Mouse (Mus musculus): ENCODE measurements around the gene Rpl32. TPM values are rescaled to one million over a fixed set of nuclear protein-coding genes. Genes with fewer than 3 reads are reported as not detected.

Gene Rpl32
- 1,354 and 1,414 TPM in 2 replicates for polyA plus RNA-seq (2015; fragmentation: Nextera tagmentation; extraction: Ambion mirVana)

GRCm38 (mm10) chr6:115808488-115809231, at the start of gene Rpl32:
Rpl32 (minus strand) TSS chr6:115808747.
- Histone ChIP-seq H3K9ac (replicated peaks) (peak within 1 kb of the TSS; percentile 98), H3K4me1 (ENCODE audit: insufficient read depth) (peaks cover 18% of the 10 kb centered on the region), H3K4me3 (ENCODE audit: low read depth, low read length) (peak within 1 kb of the TSS; percentile 91), H3K9me3 (ENCODE audit: low read length) (no peaks in the 10 kb centered on the region), H3K36me3 (replicated peaks; ENCODE audit: insufficient read depth, low read length) (peaks cover 28% of the 10 kb centered on the region), H3K4me2 (ENCODE audit: low read depth, low read length) (peak within 1 kb of the TSS; percentile 73), H3K27me3 (ENCODE audit: insufficient read depth, low read length) (no peaks in the 10 kb centered on the region), H3K27ac (ENCODE audit: low read depth) (peak within 1 kb of the TSS; percentile 91)
- DNase-seq, result peak; percentile 88
- WGBS (ENCODE audit: insufficient replicate concordance), result under 1% methylated on average over 47 of the region's 47 CpGs
- TF ChIP-seq EP300 (IDR thresholded peaks at IDR 0.05; ENCODE audit: low read depth) (peak; percentile 98), CTCF (IDR thresholded peaks at IDR 0.05; ENCODE audit: low read depth) (peak; percentile 66)
- ATAC-seq, result peak; percentile 86

- DNase-seq, result no peak
- H3K9me3 ChIP-seq (ENCODE audit: low read length), result no peaks in the 10 kb centered on the region
- H3K4me1 ChIP-seq (ENCODE audit: insufficient read depth), result peaks cover 23% of the 10 kb centered on the region
- no peak overlapping the region for H3K9ac ChIP-seq (replicated peaks)
- no peaks in the 10 kb centered on the region for H3K36me3 ChIP-seq (replicated peaks; ENCODE audit: insufficient read depth, low read length)
- 76% methylated on average over 4 of the region's 4 CpGs for WGBS (ENCODE audit: insufficient replicate concordance)
- H3K27ac ChIP-seq (ENCODE audit: low read depth), result no peak overlapping the region
- TF ChIP-seq EP300 (IDR thresholded peaks at IDR 0.05; ENCODE audit: low read depth) (no peak), CTCF (IDR thresholded peaks at IDR 0.05; ENCODE audit: low read depth) (no peak)
- no peak for ATAC-seq
- no peak overlapping the region for H3K4me2 ChIP-seq (ENCODE audit: low read depth, low read length)
- H3K27me3 ChIP-seq (ENCODE audit: insufficient read depth, low read length), result no peaks in the 10 kb centered on the region
- H3K4me3 ChIP-seq (ENCODE audit: low read depth, low read length), result no peak overlapping the region
These were observed 47.8 kb upstream of the Rpl32 start for GRCm38 (mm10) chr6:115856361-115856745.

- no peaks in the 10 kb centered on the region for H3K9me3 ChIP-seq (ENCODE audit: low read length)
- H3K27ac ChIP-seq (ENCODE audit: low read depth), result no peak overlapping the region
- ATAC-seq (no peak), DNase-seq (no peak)
- WGBS (ENCODE audit: insufficient replicate concordance), result 67% methylated on average over 3 of the region's 3 CpGs
- no peak overlapping the region for H3K4me2 ChIP-seq (ENCODE audit: low read depth, low read length)
- no peaks in the 10 kb centered on the region for H3K36me3 ChIP-seq (replicated peaks; ENCODE audit: insufficient read depth, low read length)
- H3K9ac ChIP-seq (replicated peaks), result no peak overlapping the region
- no peaks in the 10 kb centered on the region for H3K27me3 ChIP-seq (ENCODE audit: insufficient read depth, low read length)
- TF ChIP-seq CTCF (IDR thresholded peaks at IDR 0.05; ENCODE audit: low read depth), result no peak
- no peak overlapping the region for H3K4me3 ChIP-seq (ENCODE audit: low read depth, low read length)
- peaks cover 23% of the 10 kb centered on the region for H3K4me1 ChIP-seq (ENCODE audit: insufficient read depth)
These were observed 47.3 kb upstream of the Rpl32 start for GRCm38 (mm10) chr6:115855733-115856360.

GRCm38 (mm10) chr6:115854432-115854831, 45.9 kb upstream of the Rpl32 start:
- Histone ChIP-seq H3K4me3 (ENCODE audit: low read depth, low read length) (no peak overlapping the region), H3K4me2 (ENCODE audit: low read depth, low read length) (no peak overlapping the region), H3K4me1 (ENCODE audit: insufficient read depth) (peaks cover 23% of the 10 kb centered on the region), H3K27ac (ENCODE audit: low read depth) (no peak overlapping the region), H3K36me3 (replicated peaks; ENCODE audit: insufficient read depth, low read length) (peaks cover 5% of the 10 kb centered on the region; the same call in 1 of the 2 replicates), H3K9ac (replicated peaks) (no peak overlapping the region), H3K9me3 (ENCODE audit: low read length) (no peaks in the 10 kb centered on the region), H3K27me3 (ENCODE audit: insufficient read depth, low read length) (no peaks in the 10 kb centered on the region)
- TF ChIP-seq EP300 (IDR thresholded peaks at IDR 0.05; ENCODE audit: low read depth) (no peak), CTCF (IDR thresholded peaks at IDR 0.05; ENCODE audit: low read depth) (peak; percentile 74)
- DNase-seq (no peak), ATAC-seq (no peak)
- 71% methylated on average over 2 of the region's 2 CpGs for WGBS (ENCODE audit: insufficient replicate concordance)

GRCm38 (mm10) chr6:115853985-115854384, 45.4 kb upstream of the Rpl32 start:
- peak overlapping the region; percentile 90 for H3K4me2 ChIP-seq (ENCODE audit: low read depth, low read length)
- peak overlapping the region; percentile 67 for H3K4me3 ChIP-seq (ENCODE audit: low read depth, low read length)
- H3K27ac ChIP-seq (ENCODE audit: low read depth), result peak overlapping the region; percentile 58
- ATAC-seq (no peak), DNase-seq (no peak)
- peaks cover 5% of the 10 kb centered on the region for H3K36me3 ChIP-seq (replicated peaks; ENCODE audit: insufficient read depth, low read length)
- 55% methylated on average over 7 of the region's 7 CpGs for WGBS (ENCODE audit: insufficient replicate concordance)
- no peak for TF ChIP-seq EP300 (IDR thresholded peaks at IDR 0.05; ENCODE audit: low read depth)
- TF ChIP-seq CTCF (IDR thresholded peaks at IDR 0.05; ENCODE audit: low read depth), result no peak
- H3K9ac ChIP-seq (replicated peaks), result peak overlapping the region; percentile 56; the same call in 1 of the 2 replicates
- H3K9me3 ChIP-seq (ENCODE audit: low read length), result no peaks in the 10 kb centered on the region
- peaks cover 25% of the 10 kb centered on the region for H3K4me1 ChIP-seq (ENCODE audit: insufficient read depth)
- H3K27me3 ChIP-seq (ENCODE audit: insufficient read depth, low read length), result no peaks in the 10 kb centered on the region

GRCm38 (mm10) chr6:115853091-115853813, 44.7 kb upstream of the Rpl32 start, which contains the start of the genes Mbd4 and Ift122:
Mbd4 (minus strand) TSS chr6:115853371.
Ift122 (plus strand) TSS chr6:115853470.
- 1% methylated on average over 51 of the region's 51 CpGs for WGBS (ENCODE audit: insufficient replicate concordance)

More at GRCm38 (mm10) chr6:115853091-115853813, 44.7 kb upstream of the Rpl32 start, which contains the start of the genes Mbd4 and Ift122:
- Histone ChIP-seq H3K27ac (ENCODE audit: low read depth) (peak within 1 kb of the TSS; percentile 97), H3K9me3 (ENCODE audit: low read length) (no peaks in the 10 kb centered on the region), H3K36me3 (replicated peaks; ENCODE audit: insufficient read depth, low read length) (peaks cover 8% of the 10 kb centered on the region), H3K9ac (replicated peaks) (peak within 1 kb of the TSS; percentile 77), H3K4me1 (ENCODE audit: insufficient read depth) (peaks cover 23% of the 10 kb centered on the region), H3K4me3 (ENCODE audit: low read depth, low read length) (peak within 1 kb of the TSS; percentile 67), H3K4me2 (ENCODE audit: low read depth, low read length) (peak within 1 kb of the TSS; percentile 90), H3K27me3 (ENCODE audit: insufficient read depth, low read length) (no peaks in the 10 kb centered on the region)
- ATAC-seq (peak; percentile 99), DNase-seq (peak; percentile 99)
- TF ChIP-seq CTCF (IDR thresholded peaks at IDR 0.05; ENCODE audit: low read depth) (peak; percentile 60), EP300 (IDR thresholded peaks at IDR 0.05; ENCODE audit: low read depth) (0 out of 2 replicates have a peak, but pooled peaks have one; percentile 47)

Data from liver, postnatal 0 days (tissue).